Mouse (Mus musculus) MEL (cell line): ENCODE data around the gene Golph3l.

ENCODE experiments used
- CTCF ChIP-seq, 3 experiments: IDR thresholded peaks in 2 of 3; conservative IDR thresholded peaks in 1 of 3; 2 replicates each; pipeline ENCODE4 v1.5.1; 2011 to 2012; ENCODE audit warnings: low read length in 3 of 3, low read depth in 2 of 3, mild to moderate bottlenecking in 2 of 3, improper control_type of control experiment in 1 of 3, inconsistent platforms in 1 of 3, mixed read lengths in 1 of 3, moderate library complexity in 1 of 3; ENCODE audit not compliant: control insufficient read depth in 1 of 3, insufficient read depth in 1 of 3, poor library complexity in 1 of 3, severe bottlenecking in 1 of 3
- MAX ChIP-seq: IDR thresholded peaks from 2 replicates; pipeline ENCODE4 v1.6.1; 2011; ENCODE audit warnings: low read length, improper control_type of control experiment
- POLR2A ChIP-seq, 2 experiments: IDR thresholded peaks; 2 replicates each; pipeline ENCODE4 v1.6.1; 2011 to 2012; ENCODE audit warnings: low read length in 2 of 2, mild to moderate bottlenecking in 2 of 2, control low read depth in 1 of 2, improper control_type of control experiment in 1 of 2, low read depth in 1 of 2, moderate library complexity in 1 of 2; ENCODE audit not compliant: control insufficient read depth in 1 of 2, insufficient read depth in 1 of 2, poor library complexity in 1 of 2
- SIN3A ChIP-seq: IDR thresholded peaks from 2 replicates; pipeline ENCODE4 v1.6.1; 2012; ENCODE audit warnings: low read length, improper control_type of control experiment, inconsistent platforms
- TCF12 ChIP-seq: IDR thresholded peaks from 2 replicates; pipeline ENCODE4 v1.6.1; 2014; ENCODE audit warnings: low read depth, mild to moderate bottlenecking, inconsistent platforms, low read length, improper control_type of control experiment, moderate library complexity
- UBTF ChIP-seq: IDR thresholded peaks from 2 replicates; pipeline ENCODE4 v1.6.1; 2012; ENCODE audit warnings: low read depth, mild to moderate bottlenecking, inconsistent platforms, low read length, improper control_type of control experiment, moderate library complexity, borderline replicate concordance; ENCODE audit not compliant: insufficient read depth

- TF ChIP-seq MAX (no peak), CTCF (IDR thresholded peaks at IDR 0.05 in 2 of 3, conservative IDR thresholded peaks at IDR 0.05 in 1 of 3; ENCODE audit: control insufficient read depth in 1 of 3, insufficient read depth in 1 of 3, low read depth in 2 of 3, low read length in 3 of 3, poor library complexity in 1 of 3, severe bottlenecking in 1 of 3) (no peak), UBTF (no peak), POLR2A (IDR thresholded peaks at IDR 0.05; ENCODE audit: control insufficient read depth in 1 of 2, insufficient read depth in 1 of 2, low read depth in 1 of 2, low read length in 2 of 2, poor library complexity in 1 of 2) (no peak), SIN3A (no peak), TCF12 (no peak)
These were observed 68.4 kb downstream of the Golph3l start for GRCm38 (mm10) chr3:95657108-95657507.
